Mouse (Mus musculus) embryo, embryonic 9.5 days (tissue): ENCODE measurements at regions not wholly inside any gene's neighbourhood (a gene's known extent, or its start where the extent isn't known, plus 50 kb on each side); places are given as distances from the start of the nearest gene placed in this dataset.
"Not testable (repeated sequence)": the region's sequence is repeated elsewhere in the genome, so short reads cannot be mapped to it uniquely, and the experiment has no call there.

Source experiments
- DNase-seq: peaks from one replicate; pipeline ENCODE4 v3.0.0-alpha.2; 2017; ENCODE audit errors: extremely low spot score

- DNase-seq, result no peak
These were observed 164.4 kb upstream of the Tram1l1 start for GRCm38 (mm10) chr3:124156255-124156654.

GRCm38 (mm10) chr3:124157858-124158655 lies 162.6 kb upstream of the Tram1l1 start:
- DNase-seq, result no peak

- DNase-seq, result not testable (repeated sequence)
These were observed 127.3 kb upstream of the Tram1l1 start for GRCm38 (mm10) chr3:124193331-124193730.

GRCm38 (mm10) chr3:124200226-124200940 lies 120.3 kb upstream of the Tram1l1 start:
- DNase-seq, result not testable (repeated sequence)

- DNase-seq, result no peak
These were observed 103.5 kb upstream of the Tram1l1 start for GRCm38 (mm10) chr3:124217131-124217530.

GRCm38 (mm10) chr3:124225982-124226381 lies 94.7 kb upstream of the Tram1l1 start:
- DNase-seq, result no peak

- DNase-seq, result no peak
These were observed 93.0 kb upstream of the Tram1l1 start for GRCm38 (mm10) chr3:124227701-124228100.

GRCm38 (mm10) chr3:124240936-124241733 lies 79.5 kb upstream of the Tram1l1 start:
- DNase-seq, result no peak

- no peak for DNase-seq
These were observed 79.0 kb upstream of the Tram1l1 start for GRCm38 (mm10) chr3:124241734-124242006.

GRCm38 (mm10) chr3:124262150-124262549 lies 58.5 kb upstream of the Tram1l1 start:
- no peak for DNase-seq

- DNase-seq, result no peak
These were observed 53.8 kb upstream of the Tram1l1 start for GRCm38 (mm10) chr3:124266821-124267220.

- no peak for DNase-seq
These were observed 50.1 kb upstream of the Tram1l1 start for GRCm38 (mm10) chr3:124270506-124270905.
